Mouse (Mus musculus): ENCODE measurements around the gene Hsdl1.

Gene Hsdl1

GRCm38 (mm10) chr8:119575366-119575726 lies 363 bp upstream of the Hsdl1 start:
- no peak for DNase-seq

- DNase-seq, result no peak
These were observed 2.6 kb downstream of the Hsdl1 start for GRCm38 (mm10) chr8:119572411-119572810.

GRCm38 (mm10) chr8:119571135-119571534 lies 3.8 kb downstream of the Hsdl1 start:
- no peak for DNase-seq

- DNase-seq, result no peak
These were observed 5.1 kb downstream of the Hsdl1 start for GRCm38 (mm10) chr8:119569881-119570280.

- no peak for DNase-seq
These were observed 6.0 kb downstream of the Hsdl1 start for GRCm38 (mm10) chr8:119568951-119569350.

- DNase-seq, result no peak
These were observed 6.7 kb downstream of the Hsdl1 start for GRCm38 (mm10) chr8:119568251-119568650.

- no peak for DNase-seq
These were observed 8.6 kb downstream of the Hsdl1 start for GRCm38 (mm10) chr8:119566367-119566766.

- DNase-seq, result no peak
These were observed 11.1 kb downstream of the Hsdl1 start for GRCm38 (mm10) chr8:119563849-119564251.

GRCm38 (mm10) chr8:119559402-119559720 lies 15.6 kb downstream of the Hsdl1 start:
- peak; percentile 63 for DNase-seq

GRCm38 (mm10) chr8:119558603-119559401 lies 16.2 kb downstream of the Hsdl1 start, which contains the start of gene Mbtps1:
Gene Mbtps1, minus strand, starts transcription at chr8:119558735.
- DNase-seq, result peak; percentile 98

- DNase-seq, result no peak
These were observed 17.0 kb downstream of the Hsdl1 start for GRCm38 (mm10) chr8:119557821-119558602.

- DNase-seq, result no peak
These were observed 17.9 kb downstream of the Hsdl1 start for GRCm38 (mm10) chr8:119557132-119557531.

GRCm38 (mm10) chr8:119555861-119556260 lies 19.1 kb downstream of the Hsdl1 start:
- peak; percentile 49 for DNase-seq

GRCm38 (mm10) chr8:119552967-119553366 lies 22.0 kb downstream of the Hsdl1 start:
- DNase-seq, result no peak

GRCm38 (mm10) chr8:119548560-119549113 lies 26.3 kb downstream of the Hsdl1 start:
- DNase-seq, result no peak

GRCm38 (mm10) chr8:119547019-119547691 lies 27.8 kb downstream of the Hsdl1 start:
- no peak for DNase-seq

- DNase-seq, result no peak
These were observed 29.2 kb downstream of the Hsdl1 start for GRCm38 (mm10) chr8:119545791-119546190.

- no peak for DNase-seq
These were observed 29.8 kb downstream of the Hsdl1 start for GRCm38 (mm10) chr8:119545180-119545579.

- DNase-seq, result no peak
These were observed 30.4 kb downstream of the Hsdl1 start for GRCm38 (mm10) chr8:119544606-119545005.

GRCm38 (mm10) chr8:119531973-119532372 lies 43.0 kb downstream of the Hsdl1 start:
- DNase-seq, result no peak

- no peak for DNase-seq
These were observed 43.6 kb downstream of the Hsdl1 start for GRCm38 (mm10) chr8:119531397-119531796.

GRCm38 (mm10) chr8:119530937-119531336 lies 44.0 kb downstream of the Hsdl1 start:
- no peak for DNase-seq

- DNase-seq, result no peak
These were observed 46.2 kb downstream of the Hsdl1 start for GRCm38 (mm10) chr8:119528762-119529161.

Data from cerebellum, adult 9-10 months (tissue).